Mouse (Mus musculus): ENCODE measurements around the gene Morc4. TPM values are rescaled to one million over a fixed set of nuclear protein-coding genes. Genes with fewer than 3 reads are reported as not detected.

The Morc4 gene
- polyA plus RNA-seq, 1 experiment from 2014 or later, result 13.3 TPM

DNA sequence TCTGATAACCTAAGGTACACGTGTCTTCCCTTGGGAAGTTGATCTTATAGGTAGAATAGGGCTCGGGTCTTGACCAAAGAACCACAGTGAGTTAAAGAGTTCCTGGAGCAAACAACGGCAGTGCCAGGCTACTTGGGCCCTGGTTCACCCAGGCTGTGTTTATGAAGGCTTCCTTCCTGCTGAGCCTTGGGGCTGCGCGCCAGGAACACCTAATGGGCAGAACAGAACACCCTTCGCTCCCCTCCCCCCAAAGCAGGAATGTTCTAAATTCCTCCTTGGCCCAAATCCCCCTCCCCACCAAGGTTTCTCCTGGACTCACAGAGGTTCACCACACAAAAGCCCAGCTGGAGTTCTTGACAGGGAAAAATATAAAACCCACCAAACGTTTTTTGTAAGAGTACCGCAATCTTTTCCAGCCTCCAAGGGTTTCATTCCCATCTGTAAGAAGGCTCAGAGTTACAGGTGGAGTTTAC, 71.0 kb downstream of the Morc4 start, which contains the start of gene Cldn2:
Gene Cldn2, plus strand, starts transcription at position 423 of the 473 bp plus-strand sequence.
- WGBS, result 66% methylated on average over 8 of the region's 8 CpGs

DNA sequence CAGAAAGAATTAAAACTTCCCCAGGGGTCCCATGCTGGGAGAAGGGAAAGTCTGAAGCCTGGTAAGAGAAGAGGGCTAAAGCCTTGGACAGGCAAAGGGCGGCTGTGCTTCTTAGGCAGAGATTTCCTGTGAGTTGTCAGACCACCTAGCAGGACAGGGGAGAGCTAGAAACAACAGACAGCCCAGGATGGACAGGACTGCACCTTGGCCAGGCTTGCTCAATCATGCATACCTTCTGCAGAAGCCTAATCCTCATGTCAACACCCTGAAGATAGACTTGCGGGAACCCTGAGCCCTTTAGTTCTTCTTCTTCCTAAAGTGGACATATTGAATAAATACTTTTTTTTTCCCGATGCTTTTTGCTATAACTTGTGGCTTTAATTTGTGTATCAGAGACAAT, 71.5 kb downstream of the Morc4 start:
- no peak overlapping the region for H3K4me3 ChIP-seq (replicated peaks)
- H3K9ac ChIP-seq, result no peak overlapping the region
- 0 out of 2 replicates have a peak, but pooled peaks cover 3% of the 10 kb centered on the region for H3K27me3 ChIP-seq (replicated peaks)
- H3K27ac ChIP-seq, result no peak overlapping the region
- H3K36me3 ChIP-seq, result no peaks in the 10 kb centered on the region
- WGBS, result 58% methylated on average over 3 of the region's 3 CpGs
- H3K4me1 ChIP-seq (replicated peaks), result no peaks in the 10 kb centered on the region
- H3K4me2 ChIP-seq (replicated peaks), result no peak overlapping the region
- ATAC-seq, result peak; percentile 71; the same call in 1 of the 2 replicates
- H3K9me3 ChIP-seq, result no peaks in the 10 kb centered on the region

More for the DNA sequence above, 71.0 kb downstream of the Morc4 start, which contains the start of gene Cldn2:
- no peak within 1 kb of the TSS for H3K9ac ChIP-seq
- H3K4me2 ChIP-seq (replicated peaks), result no peak within 1 kb of the TSS
- H3K27me3 ChIP-seq (replicated peaks), result 0 out of 2 replicates have a peak, but pooled peaks cover 3% of the 10 kb centered on the region
- H3K4me3 ChIP-seq (replicated peaks), result no peak within 1 kb of the TSS
- H3K36me3 ChIP-seq, result no peaks in the 10 kb centered on the region
- H3K4me1 ChIP-seq (replicated peaks), result no peaks in the 10 kb centered on the region
- H3K27ac ChIP-seq, result no peak within 1 kb of the TSS
- ATAC-seq, result no peak
- no peaks in the 10 kb centered on the region for H3K9me3 ChIP-seq

DNA sequence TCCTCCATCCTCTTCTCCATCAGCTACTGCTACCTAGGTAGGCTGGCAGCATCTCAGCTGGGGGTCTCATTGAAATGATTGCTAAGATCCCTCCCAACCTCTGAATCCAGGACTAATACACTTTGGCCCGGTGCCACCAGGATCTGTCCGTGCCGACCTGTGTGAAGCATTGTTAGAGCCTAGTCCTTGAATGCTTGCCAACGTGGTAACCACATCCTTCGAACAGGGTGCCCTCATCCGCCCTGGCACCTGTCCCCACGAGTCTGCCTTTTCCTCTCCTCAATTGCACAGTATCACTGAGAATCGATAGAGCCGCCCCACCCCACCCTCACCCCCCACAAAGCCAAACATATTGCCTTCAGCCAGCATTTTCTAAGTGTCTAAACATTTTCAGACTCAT, 73.6 kb downstream of the Morc4 start:
- Histone ChIP-seq H3K4me2 (replicated peaks) (no peak overlapping the region), H3K36me3 (no peaks in the 10 kb centered on the region), H3K4me1 (replicated peaks) (no peaks in the 10 kb centered on the region), H3K9ac (no peak overlapping the region), H3K4me3 (replicated peaks) (no peak overlapping the region), H3K27me3 (replicated peaks) (0 out of 2 replicates have a peak, but pooled peaks cover 3% of the 10 kb centered on the region), H3K27ac (no peak overlapping the region), H3K9me3 (no peaks in the 10 kb centered on the region)
- no peak for ATAC-seq
- WGBS, result 75% methylated on average over 9 of the region's 9 CpGs

DNA sequence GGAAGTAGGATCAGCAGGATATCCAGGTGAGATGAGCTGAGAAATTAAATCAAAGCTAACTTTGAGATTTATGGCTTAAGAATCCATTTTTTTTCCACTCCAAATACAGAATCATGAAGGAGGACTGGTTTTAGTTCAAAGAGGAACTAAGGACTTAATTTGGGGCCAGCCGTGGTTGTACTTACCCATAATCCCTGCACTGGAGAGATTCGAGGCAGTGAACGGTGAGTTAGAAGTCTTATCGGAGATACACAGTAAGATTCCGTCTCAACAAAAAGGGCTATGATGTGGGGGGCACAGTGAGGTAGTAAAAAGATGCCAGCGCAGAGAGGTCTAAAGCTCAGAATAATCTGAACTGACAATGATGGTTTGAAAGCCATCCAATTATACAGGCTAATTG, 75.4 kb downstream of the Morc4 start:
- WGBS, result 95% methylated on average over 6 of the region's 6 CpGs
- H3K4me2 ChIP-seq (replicated peaks), result no peak overlapping the region
- no peaks in the 10 kb centered on the region for H3K36me3 ChIP-seq
- no peak overlapping the region for H3K4me3 ChIP-seq (replicated peaks)
- ATAC-seq, result no peak
- no peak overlapping the region for H3K27ac ChIP-seq
- H3K27me3 ChIP-seq (replicated peaks), result 0 out of 2 replicates have a peak, but pooled peaks cover 3% of the 10 kb centered on the region
- H3K9me3 ChIP-seq, result no peaks in the 10 kb centered on the region
- no peaks in the 10 kb centered on the region for H3K4me1 ChIP-seq (replicated peaks)
- H3K9ac ChIP-seq, result no peak overlapping the region

DNA sequence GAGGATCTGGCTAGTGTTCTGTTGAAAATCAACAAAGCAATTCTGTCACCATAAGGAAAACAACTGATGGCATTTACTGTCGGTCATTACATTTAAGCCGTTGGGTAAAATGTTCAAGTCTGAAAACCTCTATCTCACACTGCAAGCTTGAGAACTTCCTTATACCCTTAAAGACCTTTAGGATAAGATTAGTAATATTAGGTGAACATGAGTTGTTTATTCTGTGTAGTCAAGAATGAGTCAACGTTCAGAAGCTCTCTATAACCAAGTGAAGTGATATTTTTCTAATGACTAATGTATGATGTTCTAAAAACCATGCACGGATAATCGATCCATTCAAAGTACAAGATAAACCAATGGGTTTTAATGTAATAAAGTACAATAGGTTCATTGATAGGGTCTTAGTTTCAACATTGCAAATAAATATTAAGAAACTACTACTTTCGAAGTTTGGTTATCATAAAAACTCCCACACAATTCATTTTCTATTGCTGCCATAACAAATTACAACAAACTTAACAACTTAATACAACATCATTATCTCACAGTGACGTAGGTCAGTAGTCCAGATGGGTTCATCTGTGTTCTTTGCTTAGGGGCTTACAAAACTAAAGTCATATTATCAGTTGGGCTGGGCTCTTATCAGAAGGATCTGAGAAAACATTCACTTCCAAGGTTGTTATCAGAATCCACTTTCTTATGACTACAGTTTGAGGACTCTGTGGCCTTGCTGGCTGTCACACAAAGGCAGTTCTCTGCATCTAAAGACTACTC, 77.2 kb downstream of the Morc4 start:
- WGBS, result 59% methylated on average over 7 of the region's 7 CpGs
- H3K4me2 ChIP-seq (replicated peaks), result no peak overlapping the region
- peak; percentile 67 for ATAC-seq

DNA sequence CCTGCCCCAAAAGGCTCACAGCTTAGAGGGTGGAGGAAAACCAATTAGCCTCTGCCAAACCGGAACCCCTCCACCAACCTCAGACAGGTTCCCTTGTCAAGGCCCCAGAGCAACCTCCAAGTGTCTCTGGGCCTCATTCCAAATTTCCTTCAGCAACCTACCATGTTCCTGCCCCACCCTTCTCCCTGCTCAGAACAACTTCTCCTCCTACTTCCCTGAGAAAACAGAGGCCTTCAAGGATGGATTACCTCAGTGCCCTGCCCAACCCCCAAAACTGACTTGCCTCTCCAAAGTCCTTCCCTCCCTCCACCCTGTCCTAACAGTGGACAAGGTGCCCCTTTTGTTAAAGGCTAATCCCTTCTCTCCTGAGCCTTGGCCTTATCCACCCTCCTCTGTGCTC, 85.7 kb downstream of the Morc4 start:
- Histone ChIP-seq H3K27me3 (replicated peaks) (0 out of 2 replicates have a peak, but pooled peaks cover 5% of the 10 kb centered on the region), H3K27ac (no peak overlapping the region), H3K9me3 (no peaks in the 10 kb centered on the region), H3K36me3 (no peaks in the 10 kb centered on the region), H3K4me2 (replicated peaks) (no peak overlapping the region), H3K4me1 (replicated peaks) (no peaks in the 10 kb centered on the region), H3K4me3 (replicated peaks) (no peak overlapping the region), H3K9ac (no peak overlapping the region)
- 37% methylated on average over 1 of the region's 1 CpGs for WGBS
- ATAC-seq, result peak; percentile 28; the same call in 1 of the 2 replicates

More for the DNA sequence above, 77.2 kb downstream of the Morc4 start:
- Histone ChIP-seq H3K27me3 (replicated peaks) (0 out of 2 replicates have a peak, but pooled peaks cover 3% of the 10 kb centered on the region), H3K9me3 (no peaks in the 10 kb centered on the region), H3K27ac (no peak overlapping the region), H3K4me1 (replicated peaks) (no peaks in the 10 kb centered on the region), H3K4me3 (replicated peaks) (no peak overlapping the region), H3K36me3 (no peaks in the 10 kb centered on the region), H3K9ac (no peak overlapping the region)

DNA sequence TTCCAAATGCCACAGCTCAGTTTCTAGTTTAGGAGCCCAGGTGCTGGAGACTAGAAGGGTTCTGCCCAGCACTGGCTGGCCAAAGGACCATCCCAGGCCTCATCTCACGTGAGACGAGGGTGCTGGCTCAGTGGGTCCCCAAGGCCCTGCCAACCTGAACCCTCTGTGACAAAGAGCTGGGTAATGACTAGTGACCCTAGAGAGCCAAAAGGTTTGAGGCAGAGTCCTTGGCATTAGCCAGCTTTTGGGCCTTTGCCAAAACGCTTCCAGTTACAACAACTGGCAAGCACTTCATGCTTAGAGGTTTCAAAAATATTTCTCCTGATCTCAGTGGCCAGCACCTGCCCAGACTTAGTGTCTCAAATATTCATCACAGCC, 88.4 kb downstream of the Morc4 start:
- Histone ChIP-seq H3K4me3 (replicated peaks) (no peak overlapping the region), H3K36me3 (no peaks in the 10 kb centered on the region), H3K9ac (no peak overlapping the region), H3K27ac (no peak overlapping the region), H3K4me1 (replicated peaks) (no peaks in the 10 kb centered on the region), H3K4me2 (replicated peaks) (no peak overlapping the region), H3K9me3 (no peaks in the 10 kb centered on the region), H3K27me3 (replicated peaks) (0 out of 2 replicates have a peak, but pooled peaks cover 5% of the 10 kb centered on the region)
- WGBS, result 75% methylated on average over 3 of the region's 3 CpGs
- no peak for ATAC-seq

DNA sequence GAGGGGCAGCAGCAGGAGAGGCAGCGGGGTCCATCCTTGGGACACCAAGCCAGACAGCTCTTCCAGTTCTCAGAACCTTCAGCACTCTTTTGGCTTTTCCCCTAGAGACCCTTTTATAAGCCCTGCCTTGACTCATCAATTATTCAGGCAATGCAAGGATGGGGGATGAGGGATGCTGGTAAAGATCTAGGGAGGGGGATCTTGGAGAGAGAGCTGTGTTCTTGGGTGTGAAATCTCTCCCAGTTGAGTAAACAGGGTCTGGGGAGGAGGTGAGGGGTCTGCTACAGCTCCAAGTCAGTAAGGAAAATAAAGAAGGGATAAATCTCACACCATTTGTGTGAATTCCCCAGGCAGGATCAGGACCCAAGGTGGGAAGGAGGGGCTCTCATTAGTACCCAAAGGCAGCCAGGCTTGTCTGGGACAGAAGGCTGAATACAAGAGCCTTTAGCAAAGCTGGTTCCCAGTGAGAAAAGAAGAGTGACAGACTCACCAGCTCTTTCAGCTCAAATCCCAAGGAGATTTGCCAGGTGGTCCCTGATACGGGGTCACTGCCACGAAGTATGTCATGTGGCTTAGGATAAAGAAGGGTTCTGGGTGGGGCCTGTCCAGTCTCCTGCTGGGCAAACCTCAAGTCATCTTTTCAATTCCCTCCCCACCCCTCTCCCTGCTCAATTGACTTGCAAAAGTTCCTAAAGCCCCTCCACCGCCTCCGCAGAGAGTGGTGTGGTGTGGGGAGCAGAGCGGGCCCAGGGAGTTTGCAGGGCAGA, 89.0 kb downstream of the Morc4 start, which contains the start of gene Ripply1:
Gene Ripply1, minus strand, starts transcription at position 76 of the 767 bp plus-strand sequence.
- Histone ChIP-seq H3K4me1 (replicated peaks) (no peaks in the 10 kb centered on the region), H3K4me2 (replicated peaks) (no peak within 1 kb of the TSS), H3K9me3 (no peaks in the 10 kb centered on the region), H3K27me3 (replicated peaks) (0 out of 2 replicates have a peak, but pooled peaks cover 5% of the 10 kb centered on the region), H3K4me3 (replicated peaks) (no peak within 1 kb of the TSS), H3K9ac (no peak within 1 kb of the TSS), H3K27ac (no peak within 1 kb of the TSS), H3K36me3 (no peaks in the 10 kb centered on the region)
- 61% methylated on average over 6 of the region's 6 CpGs for whole genome bisulfite sequencing
- no peak for ATAC-seq

DNA sequence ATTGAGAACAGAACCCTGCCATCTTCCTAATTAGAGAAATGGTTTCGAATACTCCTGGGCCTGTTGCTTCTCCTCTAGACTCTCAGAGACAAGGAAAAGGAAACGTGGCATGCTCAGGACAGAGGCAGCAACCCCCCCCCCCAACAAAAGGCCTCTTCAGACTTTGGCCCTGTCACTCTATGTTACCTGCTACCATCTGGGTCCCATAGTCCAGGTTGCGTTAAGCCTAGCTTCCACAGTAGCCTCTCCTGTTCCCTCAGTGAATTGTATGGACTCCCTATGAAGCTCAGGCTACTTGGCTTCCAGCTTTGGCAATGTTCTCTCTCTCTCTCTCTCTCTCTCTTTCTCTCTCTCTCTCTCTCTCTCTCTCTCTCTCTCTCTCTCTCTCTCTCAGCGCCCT, 89.9 kb downstream of the Morc4 start:
- peak; percentile 67; the same call in 1 of the 2 replicates for ATAC-seq
- H3K27me3 ChIP-seq (replicated peaks), result 0 out of 2 replicates have a peak, but pooled peaks cover 5% of the 10 kb centered on the region
- H3K27ac ChIP-seq, result no peak overlapping the region
- H3K36me3 ChIP-seq, result no peaks in the 10 kb centered on the region
- H3K9me3 ChIP-seq, result no peaks in the 10 kb centered on the region
- 76% methylated on average over 4 of the region's 4 CpGs for WGBS
- H3K4me3 ChIP-seq (replicated peaks), result no peak overlapping the region
- no peak overlapping the region for H3K4me2 ChIP-seq (replicated peaks)
- H3K4me1 ChIP-seq (replicated peaks), result no peaks in the 10 kb centered on the region
- H3K9ac ChIP-seq, result no peak overlapping the region

DNA sequence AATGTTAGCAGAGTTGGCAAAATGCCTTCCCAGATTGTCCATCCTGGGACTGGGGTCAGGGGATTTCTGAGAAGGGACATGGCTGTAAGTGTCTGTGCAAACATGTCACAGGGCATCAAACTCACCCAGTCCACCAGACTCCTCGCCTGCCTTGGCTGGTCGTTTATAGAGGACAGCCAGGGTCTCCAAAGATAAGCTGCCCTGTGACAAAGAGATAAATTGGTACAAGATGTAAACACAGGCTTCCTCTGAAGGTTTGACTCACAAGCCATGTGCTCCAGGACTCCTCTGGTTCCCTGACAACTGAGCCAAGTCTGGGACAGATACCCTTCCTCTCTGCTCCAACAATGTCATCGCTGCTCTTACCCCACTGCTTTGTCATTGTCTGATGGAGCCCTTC, 90.5 kb downstream of the Morc4 start:
- no peaks in the 10 kb centered on the region for H3K9me3 ChIP-seq
- WGBS, result 53% methylated on average over 3 of the region's 3 CpGs
- no peak overlapping the region for H3K9ac ChIP-seq
- H3K36me3 ChIP-seq, result no peaks in the 10 kb centered on the region
- H3K27me3 ChIP-seq (replicated peaks), result 0 out of 2 replicates have a peak, but pooled peaks cover 5% of the 10 kb centered on the region
- H3K4me2 ChIP-seq (replicated peaks), result no peak overlapping the region
- no peak overlapping the region for H3K4me3 ChIP-seq (replicated peaks)
- no peaks in the 10 kb centered on the region for H3K4me1 ChIP-seq (replicated peaks)
- no peak overlapping the region for H3K27ac ChIP-seq
- peak; percentile 19; the same call in 1 of the 2 replicates for ATAC-seq

DNA sequence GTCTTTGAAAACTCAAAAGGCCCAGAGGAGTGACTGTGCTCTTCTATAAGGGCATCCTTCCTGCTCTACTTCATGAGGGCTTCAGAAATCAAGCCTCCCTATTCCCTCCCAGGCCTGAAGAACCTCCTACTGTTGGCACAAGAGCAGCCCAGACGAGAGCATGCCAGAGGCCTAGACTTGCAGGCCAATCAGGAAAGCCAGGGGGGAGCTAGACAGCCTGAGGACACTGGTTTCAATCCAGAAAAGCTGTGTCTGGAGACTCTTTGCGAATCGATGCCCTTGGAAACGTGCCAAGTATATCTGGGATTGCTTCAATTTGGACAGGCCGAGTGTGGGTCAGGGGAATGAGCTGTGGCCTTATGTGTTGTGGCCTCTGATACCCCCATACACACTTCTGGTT, 92.1 kb downstream of the Morc4 start:
- Histone ChIP-seq H3K36me3 (no peaks in the 10 kb centered on the region), H3K9me3 (no peaks in the 10 kb centered on the region), H3K27ac (no peak overlapping the region), H3K4me1 (replicated peaks) (no peaks in the 10 kb centered on the region), H3K27me3 (replicated peaks) (0 out of 2 replicates have a peak, but pooled peaks cover 5% of the 10 kb centered on the region), H3K9ac (no peak overlapping the region), H3K4me3 (replicated peaks) (no peak overlapping the region), H3K4me2 (replicated peaks) (no peak overlapping the region)
- ATAC-seq, result no peak
- WGBS, result 72% methylated on average over 5 of the region's 5 CpGs

DNA sequence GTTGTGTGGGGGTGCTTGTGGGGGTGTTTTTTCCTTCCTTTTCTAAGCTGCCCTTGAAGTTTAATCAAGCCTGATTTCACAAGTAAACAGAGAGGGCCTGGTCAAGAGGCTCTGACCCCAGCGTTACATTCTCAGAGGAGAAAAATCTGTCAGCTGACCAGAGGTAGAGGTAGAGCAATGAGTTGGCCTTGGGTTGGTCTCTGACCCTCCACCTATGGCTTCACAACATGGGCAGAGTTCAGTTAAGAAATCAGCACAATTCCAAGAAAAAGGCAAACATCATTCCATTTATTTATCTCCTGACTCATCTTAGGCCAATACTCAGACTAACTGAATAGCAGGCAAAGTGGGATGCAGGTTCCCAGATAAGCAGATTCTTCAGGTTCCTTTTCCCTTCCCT, 92.6 kb downstream of the Morc4 start:
- Histone ChIP-seq H3K4me1 (replicated peaks) (no peaks in the 10 kb centered on the region), H3K27me3 (replicated peaks) (0 out of 2 replicates have a peak, but pooled peaks cover 5% of the 10 kb centered on the region), H3K9me3 (no peaks in the 10 kb centered on the region), H3K9ac (no peak overlapping the region), H3K4me3 (replicated peaks) (no peak overlapping the region), H3K4me2 (replicated peaks) (no peak overlapping the region), H3K36me3 (no peaks in the 10 kb centered on the region), H3K27ac (no peak overlapping the region)
- ATAC-seq, result no peak
- WGBS, result 65% methylated on average over 1 of the region's 1 CpGs
